Mouse (Mus musculus): ENCODE results near the gene Lbp. TPM values are rescaled to one million over a fixed set of nuclear protein-coding genes. Genes with fewer than 3 reads are reported as not detected.

Lbp gene
- 1 to 10 TPM; 1.3 to 2.7 TPM for total RNA-seq (2021)

GRCm38 (mm10) chr2:158305948-158306695 is at the start of gene Lbp:
Gene Lbp, plus strand, starts transcription at chr2:158306493.
- DNase-seq (ENCODE audit: extremely low spot score in 1 of 2, low spot score in 1 of 2) = no peak

GRCm38 (mm10) chr2:158256894-158257293 is 49.4 kb upstream of the Lbp start:
- no peak for DNase-seq (ENCODE audit: extremely low spot score in 1 of 2, low spot score in 1 of 2)

GRCm38 (mm10) chr2:158258005-158258418 is 48.3 kb upstream of the Lbp start, which contains the start of gene Bpi:
Gene Bpi, plus strand, starts transcription at chr2:158258094.
- DNase-seq (ENCODE audit: extremely low spot score in 1 of 2, low spot score in 1 of 2) = no peak

GRCm38 (mm10) chr2:158258781-158259180 is 47.5 kb upstream of the Lbp start:
- peak; percentile 36 to 66 for DNase-seq (ENCODE audit: extremely low spot score in 1 of 2, low spot score in 1 of 2)

GRCm38 (mm10) chr2:158259498-158259897 is 46.8 kb upstream of the Lbp start:
- DNase-seq (ENCODE audit: extremely low spot score in 1 of 2, low spot score in 1 of 2) = no peak

- no peak for DNase-seq (ENCODE audit: extremely low spot score in 1 of 2, low spot score in 1 of 2)
Observed at GRCm38 (mm10) chr2:158264877-158265276, 41.4 kb upstream of the Lbp start.

- DNase-seq (ENCODE audit: extremely low spot score in 1 of 2, low spot score in 1 of 2) = no peak
Observed at GRCm38 (mm10) chr2:158270017-158270416, 36.3 kb upstream of the Lbp start.

GRCm38 (mm10) chr2:158273646-158274045 is 32.6 kb upstream of the Lbp start:
- no peak for DNase-seq (ENCODE audit: extremely low spot score in 1 of 2, low spot score in 1 of 2)

GRCm38 (mm10) chr2:158275349-158275748 is 30.9 kb upstream of the Lbp start:
- DNase-seq (ENCODE audit: extremely low spot score in 1 of 2, low spot score in 1 of 2) = no peak

- no peak for DNase-seq (ENCODE audit: extremely low spot score in 1 of 2, low spot score in 1 of 2)
Observed at GRCm38 (mm10) chr2:158275811-158276210, 30.5 kb upstream of the Lbp start.

- DNase-seq (ENCODE audit: extremely low spot score in 1 of 2, low spot score in 1 of 2) = no peak
Observed at GRCm38 (mm10) chr2:158276451-158276850, 29.8 kb upstream of the Lbp start.

- DNase-seq (ENCODE audit: extremely low spot score in 1 of 2, low spot score in 1 of 2) = no peak
Observed at GRCm38 (mm10) chr2:158276878-158277277, 29.4 kb upstream of the Lbp start.

GRCm38 (mm10) chr2:158279656-158280055 is 26.6 kb upstream of the Lbp start:
- DNase-seq (ENCODE audit: extremely low spot score in 1 of 2, low spot score in 1 of 2) = no peak

- DNase-seq (ENCODE audit: extremely low spot score in 1 of 2, low spot score in 1 of 2) = no peak
Observed at GRCm38 (mm10) chr2:158281497-158282205, 24.6 kb upstream of the Lbp start.

- no peak for DNase-seq (ENCODE audit: extremely low spot score in 1 of 2, low spot score in 1 of 2)
Observed at GRCm38 (mm10) chr2:158283136-158283535, 23.2 kb upstream of the Lbp start.

- DNase-seq (ENCODE audit: extremely low spot score in 1 of 2, low spot score in 1 of 2) = no peak
Observed at GRCm38 (mm10) chr2:158283771-158284170, 22.5 kb upstream of the Lbp start.

GRCm38 (mm10) chr2:158284571-158284970 is 21.7 kb upstream of the Lbp start:
- peak; percentile 32 to 67 for DNase-seq (ENCODE audit: extremely low spot score in 1 of 2, low spot score in 1 of 2)

- no peak for DNase-seq (ENCODE audit: extremely low spot score in 1 of 2, low spot score in 1 of 2)
Observed at GRCm38 (mm10) chr2:158285655-158286054, 20.6 kb upstream of the Lbp start.

GRCm38 (mm10) chr2:158295700-158296099 is 10.6 kb upstream of the Lbp start:
- DNase-seq (ENCODE audit: extremely low spot score in 1 of 2, low spot score in 1 of 2) = no peak

- DNase-seq (ENCODE audit: extremely low spot score in 1 of 2, low spot score in 1 of 2) = no peak
Observed at GRCm38 (mm10) chr2:158299203-158299602, 7.1 kb upstream of the Lbp start.

- no peak for DNase-seq (ENCODE audit: extremely low spot score in 1 of 2, low spot score in 1 of 2)
Observed at GRCm38 (mm10) chr2:158299731-158300130, 6.6 kb upstream of the Lbp start.

GRCm38 (mm10) chr2:158302807-158303206 is 3.5 kb upstream of the Lbp start:
- DNase-seq (ENCODE audit: extremely low spot score in 1 of 2, low spot score in 1 of 2) = no peak

Data from layer of hippocampus, postnatal 25 days (tissue).